Mouse (Mus musculus): ENCODE measurements around the gene Cep72. TPM values are rescaled to one million over a fixed set of nuclear protein-coding genes. Genes with fewer than 3 reads are reported as not detected.
"Not testable (repeated sequence)": the region's sequence is repeated elsewhere in the genome, so short reads cannot be mapped to it uniquely, and the experiment has no call there.

The Cep72 gene
- polyA plus RNA-seq, 1 experiment from 2014 or later = 11.2 TPM

DNA sequence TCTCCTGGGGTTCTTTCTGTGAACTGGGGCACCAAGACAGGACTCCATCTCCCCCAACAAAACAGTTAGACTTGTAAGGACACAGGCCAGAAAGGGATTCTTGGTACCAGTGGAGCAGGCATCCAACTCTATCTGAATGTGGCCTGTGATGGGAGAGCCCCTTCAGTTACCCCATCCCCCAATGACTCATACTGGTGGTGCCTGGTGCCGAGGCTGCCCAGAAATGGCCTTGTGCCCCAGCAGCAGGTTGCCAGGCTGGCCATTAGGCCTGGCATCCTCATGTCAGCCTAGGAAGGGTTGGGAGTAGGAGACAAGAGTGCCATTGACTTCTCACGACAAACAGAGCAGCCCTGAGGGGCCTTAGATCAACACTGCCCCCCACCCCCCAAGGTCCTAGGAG is 34.0 kb downstream of the Cep72 start:
- Histone ChIP-seq H3K4me3 (replicated peaks) (no peak overlapping the region), H3K4me2 (no peak overlapping the region), H3K27me3 (replicated peaks) (no peaks in the 10 kb centered on the region), H3K27ac (no peak overlapping the region), H3K9me3 (no peaks in the 10 kb centered on the region), H3K36me3 (no peaks in the 10 kb centered on the region), H3K9ac (no peak overlapping the region), H3K4me1 (no peaks in the 10 kb centered on the region)
- no peak for ATAC-seq (ENCODE audit: insufficient read depth, low FRiP score, low read depth)
- 64% methylated on average over 2 of the region's 2 CpGs for WGBS

GRCm38 (mm10) chr13:74026215-74026614 is 35.9 kb downstream of the Cep72 start:
- H3K4me2 ChIP-seq = no peak overlapping the region
- ATAC-seq (ENCODE audit: insufficient read depth, low FRiP score, low read depth) = no peak
- H3K4me3 ChIP-seq (replicated peaks) = no peak overlapping the region
- WGBS = 15% methylated on average over 2 of the region's 2 CpGs
- no peaks in the 10 kb centered on the region for H3K36me3 ChIP-seq
- H3K9ac ChIP-seq = no peak overlapping the region
- H3K4me1 ChIP-seq = no peaks in the 10 kb centered on the region
- H3K27me3 ChIP-seq (replicated peaks) = no peaks in the 10 kb centered on the region
- H3K27ac ChIP-seq = no peak overlapping the region
- H3K9me3 ChIP-seq = no peaks in the 10 kb centered on the region

DNA sequence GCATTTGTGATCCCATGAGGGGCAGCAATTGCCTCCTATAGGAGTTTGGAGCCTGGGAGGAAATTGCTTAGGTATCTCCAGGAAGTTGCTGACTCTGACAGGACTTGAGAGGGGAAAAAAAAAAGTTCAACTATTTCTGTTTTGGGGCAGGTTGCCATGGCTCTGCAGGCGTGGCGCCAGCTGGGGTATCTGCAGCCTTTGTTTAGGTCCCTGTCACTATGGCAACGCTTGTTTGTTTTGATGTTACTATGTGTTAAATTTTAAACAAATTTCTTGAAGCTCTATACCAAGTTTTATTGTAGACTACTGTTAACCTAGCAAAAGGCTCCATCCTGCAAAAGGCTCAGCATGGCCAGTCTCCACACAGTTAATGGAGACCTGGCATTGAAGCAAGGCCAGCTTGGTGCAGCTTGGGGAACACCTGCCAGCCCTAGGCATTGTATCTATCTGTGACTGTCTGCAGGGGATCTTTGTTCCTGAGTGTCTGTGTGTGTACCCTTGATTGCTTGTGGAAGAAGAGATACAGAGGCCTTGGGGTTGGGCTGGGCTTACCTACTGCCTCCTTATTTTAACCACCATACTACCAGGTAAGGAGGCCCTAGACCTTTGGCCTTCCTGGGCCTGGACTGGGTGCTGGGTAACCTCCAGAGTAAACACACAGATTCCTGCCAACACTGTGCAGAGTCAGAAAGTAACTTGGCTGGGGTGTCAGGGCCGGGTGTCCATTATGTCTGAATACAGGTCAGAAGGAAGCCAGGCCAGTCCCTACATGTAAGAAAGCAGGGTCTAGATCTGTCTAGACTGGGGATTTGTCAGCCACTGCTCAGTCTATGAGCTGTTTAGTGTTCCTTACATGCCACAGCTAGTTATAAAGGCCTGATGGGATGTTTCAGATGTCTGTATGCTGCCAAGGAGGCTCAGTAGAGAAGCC is 36.7 kb downstream of the Cep72 start:
- no peaks in the 10 kb centered on the region for H3K9me3 ChIP-seq
- WGBS = 71% methylated on average over 4 of the region's 4 CpGs
- H3K9ac ChIP-seq = no peak overlapping the region
- H3K27me3 ChIP-seq (replicated peaks) = no peaks in the 10 kb centered on the region
- no peak overlapping the region for H3K4me2 ChIP-seq
- H3K36me3 ChIP-seq = no peaks in the 10 kb centered on the region
- ATAC-seq (ENCODE audit: insufficient read depth, low FRiP score, low read depth) = no peak
- no peak overlapping the region for H3K27ac ChIP-seq
- no peaks in the 10 kb centered on the region for H3K4me1 ChIP-seq
- H3K4me3 ChIP-seq (replicated peaks) = no peak overlapping the region

DNA sequence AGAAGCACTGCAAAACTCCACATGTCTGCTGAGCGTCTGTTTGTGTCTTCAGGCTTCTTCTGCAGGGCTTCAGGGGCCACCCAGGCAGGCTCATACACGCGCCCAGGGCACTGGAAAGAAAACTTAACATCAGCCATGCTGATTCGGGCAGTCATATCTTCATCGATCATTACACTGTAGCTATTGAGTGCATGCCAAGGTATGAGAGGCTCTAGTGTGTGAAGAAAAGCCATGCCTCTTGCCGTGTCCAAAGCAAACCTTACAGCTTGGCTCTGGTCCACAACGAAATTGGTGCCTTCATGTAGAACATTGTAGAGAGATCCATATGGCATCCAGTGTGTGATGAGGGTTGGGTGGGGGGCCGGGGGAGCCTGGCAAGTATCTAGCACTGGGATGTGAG is 43.1 kb downstream of the Cep72 start:
- not testable (repeated sequence) for H3K27ac ChIP-seq; H3K9ac ChIP-seq; H3K4me1 ChIP-seq; H3K9me3 ChIP-seq; H3K36me3 ChIP-seq; H3K27me3 ChIP-seq (replicated peaks); ATAC-seq (ENCODE audit: insufficient read depth, low FRiP score, low read depth); H3K4me2 ChIP-seq; H3K4me3 ChIP-seq (replicated peaks)
- 77% methylated on average over 8 of the region's 8 CpGs for WGBS

GRCm38 (mm10) chr13:74017426-74017825 is 44.7 kb downstream of the Cep72 start:
- Histone ChIP-seq H3K9me3 (no peaks in the 10 kb centered on the region), H3K27me3 (replicated peaks) (no peaks in the 10 kb centered on the region), H3K4me2 (no peak overlapping the region), H3K9ac (no peak overlapping the region), H3K4me1 (no peaks in the 10 kb centered on the region), H3K4me3 (replicated peaks) (no peak overlapping the region), H3K27ac (no peak overlapping the region), H3K36me3 (no peaks in the 10 kb centered on the region)
- WGBS = 68% methylated on average over 4 of the region's 4 CpGs
- ATAC-seq (ENCODE audit: insufficient read depth, low FRiP score, low read depth) = no peak

GRCm38 (mm10) chr13:74015908-74016307 is 46.2 kb downstream of the Cep72 start:
- H3K4me3 ChIP-seq (replicated peaks) = no peak overlapping the region
- no peak overlapping the region for H3K4me2 ChIP-seq
- 64% methylated on average over 4 of the region's 4 CpGs for WGBS
- H3K36me3 ChIP-seq = no peaks in the 10 kb centered on the region
- H3K9ac ChIP-seq = no peak overlapping the region
- no peak overlapping the region for H3K27ac ChIP-seq
- H3K9me3 ChIP-seq = no peaks in the 10 kb centered on the region
- no peak for ATAC-seq (ENCODE audit: insufficient read depth, low FRiP score, low read depth)
- no peaks in the 10 kb centered on the region for H3K4me1 ChIP-seq
- H3K27me3 ChIP-seq (replicated peaks) = peaks cover 15% of the 10 kb centered on the region

- no peak overlapping the region for H3K27ac ChIP-seq
- peaks cover 36% of the 10 kb centered on the region for H3K27me3 ChIP-seq (replicated peaks)
- WGBS = 19% methylated on average over 3 of the region's 3 CpGs
- no peak overlapping the region for H3K9ac ChIP-seq
- peak overlapping the region; percentile 93 for H3K4me2 ChIP-seq
- peaks cover 15% of the 10 kb centered on the region; the same call in 1 of the 2 replicates for H3K4me1 ChIP-seq
- ATAC-seq (ENCODE audit: insufficient read depth, low FRiP score, low read depth) = no peak
- peak overlapping the region; percentile 53 for H3K4me3 ChIP-seq (replicated peaks)
- H3K9me3 ChIP-seq = no peaks in the 10 kb centered on the region
- H3K36me3 ChIP-seq = no peaks in the 10 kb centered on the region
Measured at GRCm38 (mm10) chr13:74010678-74011077, 51.4 kb downstream of the Cep72 start.

DNA sequence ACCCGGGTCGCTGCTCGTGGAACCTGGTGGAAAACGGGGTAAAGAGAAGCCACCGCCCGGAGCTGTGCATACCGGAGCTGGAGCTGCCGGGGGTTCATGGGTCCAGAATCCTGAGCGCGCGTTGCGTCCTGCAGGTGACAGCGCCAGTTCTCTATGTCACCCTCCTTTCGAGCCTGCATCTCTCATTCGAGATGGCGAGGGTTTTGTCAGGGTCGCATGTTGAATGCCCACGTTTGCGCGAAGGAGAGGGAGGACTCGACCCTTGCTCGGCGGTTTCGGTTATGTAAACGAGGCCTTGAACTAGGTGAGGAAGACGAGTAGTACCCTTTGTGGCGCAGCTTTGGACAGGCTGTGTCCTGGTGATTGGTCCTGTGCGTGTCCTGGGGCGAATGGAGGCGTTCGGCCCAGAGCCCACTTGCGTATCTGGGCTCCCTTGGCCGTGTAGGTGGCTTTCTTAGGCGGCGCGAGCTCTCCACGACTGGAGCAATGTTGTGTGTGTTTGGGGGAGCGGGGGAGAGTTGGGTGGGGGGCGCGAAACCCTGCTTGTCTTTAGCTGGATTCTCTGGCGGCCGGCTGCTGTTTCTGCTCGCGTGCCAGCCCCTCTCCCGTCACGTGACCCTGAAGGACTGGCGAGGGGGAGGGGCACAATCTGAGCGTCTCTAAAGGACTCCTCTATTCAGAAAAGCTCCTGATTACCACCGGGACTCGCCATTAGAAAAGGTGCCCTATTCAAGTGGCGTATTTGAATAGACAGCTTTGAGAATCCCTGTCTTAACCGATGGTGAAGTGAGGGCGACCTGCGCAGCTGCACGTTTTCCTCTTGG is 52.1 kb downstream of the Cep72 start:
- Histone ChIP-seq H3K27ac (no peak overlapping the region), H3K4me3 (replicated peaks) (peak overlapping the region; percentile 53), H3K9ac (peak overlapping the region; percentile 0; the same call in 1 of the 2 replicates), H3K4me2 (peak overlapping the region; percentile 93), H3K36me3 (no peaks in the 10 kb centered on the region), H3K27me3 (replicated peaks) (peaks cover 36% of the 10 kb centered on the region), H3K9me3 (no peaks in the 10 kb centered on the region), H3K4me1 (peaks cover 15% of the 10 kb centered on the region; the same call in 1 of the 2 replicates)
- WGBS = under 1% methylated on average over 55 of the region's 55 CpGs
- ATAC-seq (ENCODE audit: insufficient read depth, low FRiP score, low read depth) = no peak

DNA sequence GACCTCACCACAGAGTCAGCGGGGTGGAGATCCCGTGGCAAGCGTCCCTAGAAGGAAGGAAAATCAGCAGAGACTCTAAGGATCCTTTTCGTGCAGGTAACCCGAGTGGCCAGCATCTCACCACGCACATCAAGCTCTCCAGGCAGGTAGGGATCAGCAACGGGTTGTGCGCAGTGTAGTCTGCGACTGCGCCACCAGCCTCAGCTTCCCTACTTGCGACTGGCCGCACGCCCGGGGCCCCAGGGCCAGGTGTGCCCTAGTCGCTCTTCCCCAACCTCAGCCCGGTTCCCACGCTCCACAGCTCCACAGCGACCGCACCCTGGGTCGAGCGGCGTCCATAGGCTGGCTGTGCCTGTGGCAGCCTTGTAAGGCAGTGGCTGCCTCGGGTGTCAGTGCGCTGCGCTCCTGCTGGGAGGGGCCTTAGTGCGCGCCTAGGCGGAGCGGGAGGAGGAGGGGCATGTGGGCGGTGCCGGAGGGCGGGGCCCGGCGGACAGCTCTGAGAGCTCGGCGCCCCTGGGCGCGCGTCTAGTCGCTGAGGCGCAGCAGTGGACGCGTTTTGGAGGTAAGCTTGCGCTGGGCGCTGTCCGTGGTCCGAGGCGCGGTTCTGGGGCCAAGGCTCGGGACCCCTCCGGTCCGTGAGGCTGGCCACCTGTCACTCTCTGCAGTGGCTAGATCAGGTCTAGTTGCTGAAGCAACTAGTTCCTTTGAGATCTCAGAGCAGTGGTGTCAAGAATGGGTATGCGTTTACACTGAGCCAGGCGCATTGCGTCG is 53.0 kb downstream of the Cep72 start, which contains the start of gene Tppp:
Gene Tppp, plus strand, starts transcription at position 460 of the 771 bp plus-strand sequence.
- Histone ChIP-seq H3K27me3 (replicated peaks) (peaks cover 36% of the 10 kb centered on the region), H3K36me3 (no peaks in the 10 kb centered on the region), H3K4me1 (peaks cover 15% of the 10 kb centered on the region; the same call in 1 of the 2 replicates), H3K9ac (peak within 1 kb of the TSS; percentile 34; the same call in 1 of the 2 replicates), H3K27ac (no peak within 1 kb of the TSS), H3K4me2 (peak within 1 kb of the TSS; percentile 93), H3K4me3 (replicated peaks) (peak within 1 kb of the TSS; percentile 53), H3K9me3 (no peaks in the 10 kb centered on the region)
- ATAC-seq (ENCODE audit: insufficient read depth, low FRiP score, low read depth) = peak; percentile 98
- WGBS = under 1% methylated on average over 56 of the region's 56 CpGs

- peaks cover 15% of the 10 kb centered on the region; the same call in 1 of the 2 replicates for H3K4me1 ChIP-seq
- H3K27me3 ChIP-seq (replicated peaks) = peaks cover 36% of the 10 kb centered on the region
- not testable (repeated sequence) for H3K4me3 ChIP-seq (replicated peaks); ATAC-seq (ENCODE audit: insufficient read depth, low FRiP score, low read depth); H3K9me3 ChIP-seq; H3K27ac ChIP-seq; H3K36me3 ChIP-seq; H3K4me2 ChIP-seq; H3K9ac ChIP-seq
- WGBS = 77% methylated on average over 2 of the region's 2 CpGs
Measured at GRCm38 (mm10) chr13:74008216-74008615, 53.9 kb downstream of the Cep72 start.

- not testable (repeated sequence) for H3K36me3 ChIP-seq; ATAC-seq (ENCODE audit: insufficient read depth, low FRiP score, low read depth); H3K27ac ChIP-seq; H3K4me2 ChIP-seq; H3K9ac ChIP-seq; H3K9me3 ChIP-seq; H3K4me3 ChIP-seq (replicated peaks)
- H3K27me3 ChIP-seq (replicated peaks) = peaks cover 34% of the 10 kb centered on the region
- 86% methylated on average over 4 of the region's 4 CpGs for WGBS
- peaks cover 15% of the 10 kb centered on the region; the same call in 1 of the 2 replicates for H3K4me1 ChIP-seq
Measured at GRCm38 (mm10) chr13:74006881-74007280, 55.2 kb downstream of the Cep72 start.
